Mouse (Mus musculus): Measurements from ENCODE around the gene Zmym1.

DNA sequence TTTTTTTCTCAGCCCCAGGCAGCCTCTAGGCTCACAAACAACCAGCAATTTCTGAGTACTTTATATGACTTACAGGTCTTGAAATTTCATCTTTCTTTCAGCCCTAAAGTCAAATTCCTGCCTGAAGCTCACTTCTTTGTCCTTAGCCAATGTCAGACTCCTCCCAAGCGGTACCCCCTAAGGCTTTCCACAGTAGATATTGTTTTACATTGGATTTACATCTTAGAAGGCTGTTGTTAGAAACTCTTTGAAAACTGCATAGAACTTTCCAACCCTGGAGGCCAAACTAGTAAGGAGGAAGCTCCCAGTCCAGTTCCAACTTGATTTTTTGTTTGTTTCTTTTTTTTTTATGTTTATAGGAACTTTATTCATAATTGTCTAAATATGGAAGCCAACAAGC lies 3.1 kb upstream of the Zmym1 start:
- TF ChIP-seq POLR2AphosphoS2 (IDR thresholded peaks at IDR 0.05; ENCODE audit: insufficient read length, low read depth) (no peak), E2F4 (IDR thresholded peaks at IDR 0.05; ENCODE audit: insufficient read depth) (no peak), MYOD1 (IDR thresholded peaks at IDR 0.05; ENCODE audit: control insufficient read depth in 1 of 3, insufficient read length in 2 of 3, low read depth in 2 of 3) (no peak), POLR2A (IDR thresholded peaks at IDR 0.05; ENCODE audit: insufficient read length, low read depth) (no peak), MAX (IDR thresholded peaks at IDR 0.05; ENCODE audit: low read depth) (no peak), TCF3 (IDR thresholded peaks at IDR 0.05; ENCODE audit: insufficient read length, low read depth) (no peak), REST (IDR thresholded peaks at IDR 0.05; ENCODE audit: insufficient read depth, insufficient read length) (no peak), CEBPB (IDR thresholded peaks at IDR 0.05; ENCODE audit: insufficient read depth, poor library complexity, severe bottlenecking) (no peak), TCF12 (IDR thresholded peaks at IDR 0.05; ENCODE audit: insufficient read depth, poor library complexity, severe bottlenecking) (no peak), SRF (IDR thresholded peaks at IDR 0.05; ENCODE audit: control insufficient read depth, insufficient read length, low read depth) (no peak), USF1 (IDR thresholded peaks at IDR 0.05; ENCODE audit: low read depth) (no peak), MYOG (IDR thresholded peaks at IDR 0.05; ENCODE audit: control insufficient read depth in 1 of 3, insufficient read depth in 1 of 3, insufficient read length in 2 of 3, low read depth in 2 of 3) (no peak)

Data from myocyte (in vitro differentiated cells).